Mouse (Mus musculus) forebrain, embryonic 11.5 days (tissue): ENCODE results near the gene Vegfc. TPM values are rescaled to one million over a fixed set of nuclear protein-coding genes. Genes with fewer than 3 reads are reported as not detected.

Experiments
- ATAC-seq: fragments of 200-750 bp; cut with Nextera tagmentation; replicated peaks from 2 replicates; pipeline ENCODE4 v1.8.0; 2017; ENCODE audit warnings: moderate TSS enrichment; ENCODE audit not compliant: low FRiP score
- DNase-seq: peaks from one replicate; pipeline ENCODE4 v3.0.0-alpha.2; 2017; ENCODE audit warnings: low spot score
- H3K27ac ChIP-seq: fragments of 300-500 bp; sonication (generic); 2 replicates; pipeline ENCODE4 v1.5.1; 2014; ENCODE audit warnings: low read depth, low read length
- H3K27me3 ChIP-seq: fragments of 300-500 bp; sonication (generic); 2 replicates; pipeline ENCODE4 v1.6.1; 2014; ENCODE audit warnings: mild to moderate bottlenecking, low read length, mixed read lengths; ENCODE audit not compliant: control insufficient read depth, insufficient read depth
- H3K36me3 ChIP-seq: fragments of 300-500 bp; sonication (generic); 2 replicates; pipeline ENCODE4 v1.6.1; 2014; ENCODE audit warnings: mild to moderate bottlenecking, low read length, moderate library complexity, mixed read lengths; ENCODE audit not compliant: control insufficient read depth, insufficient read depth
- H3K4me1 ChIP-seq: fragments of 300-500 bp; sonication (generic); replicated peaks from 2 replicates; pipeline ENCODE4 v1.6.1; 2014; ENCODE audit warnings: low read length, mixed read lengths; ENCODE audit not compliant: control insufficient read depth, insufficient read depth
- H3K4me2 ChIP-seq: fragments of 300-500 bp; sonication (generic); 2 replicates; pipeline ENCODE4 v1.6.1; 2014; ENCODE audit warnings: low read depth, mild to moderate bottlenecking, low read length, moderate library complexity, mixed read lengths; ENCODE audit not compliant: severe bottlenecking
- H3K4me3 ChIP-seq: fragments of 300-500 bp; sonication (generic); 2 replicates; pipeline ENCODE4 v1.5.1; 2014; ENCODE audit warnings: low read depth, low read length
- H3K9ac ChIP-seq: fragments of 300-500 bp; sonication (generic); 2 replicates; pipeline ENCODE4 v1.6.1; 2014; ENCODE audit warnings: low read length
- H3K9me3 ChIP-seq: fragments of 300-500 bp; sonication (generic); 2 replicates; pipeline ENCODE4 v1.6.1; 2016; ENCODE audit warnings: low read length, mixed read lengths; ENCODE audit not compliant: control insufficient read depth
- WGBS: fragments of 180-500 bp; shearing (Covaris S2); extraction: QIAGEN DNeasy Blood & Tissue Kit; methylation state at CpG from one replicate; pipeline ENCODE4 v1.1.7; 2014; 5-methylcytosine and 5-hydroxymethylcytosine counted together
- polyA plus RNA-seq: library from polyadenylated mRNA; unstranded; fragments of >200 nt; fragmentation: Nextera tagmentation; extraction: Ambion mirVana; gene quantifications from 2 replicates; pipeline ENCODE4 v1.2.1, GENCODE M21; 2014

The Vegfc gene
- polyA plus RNA-seq, 1 experiment from 2014 or later, result 9.0 TPM

DNA sequence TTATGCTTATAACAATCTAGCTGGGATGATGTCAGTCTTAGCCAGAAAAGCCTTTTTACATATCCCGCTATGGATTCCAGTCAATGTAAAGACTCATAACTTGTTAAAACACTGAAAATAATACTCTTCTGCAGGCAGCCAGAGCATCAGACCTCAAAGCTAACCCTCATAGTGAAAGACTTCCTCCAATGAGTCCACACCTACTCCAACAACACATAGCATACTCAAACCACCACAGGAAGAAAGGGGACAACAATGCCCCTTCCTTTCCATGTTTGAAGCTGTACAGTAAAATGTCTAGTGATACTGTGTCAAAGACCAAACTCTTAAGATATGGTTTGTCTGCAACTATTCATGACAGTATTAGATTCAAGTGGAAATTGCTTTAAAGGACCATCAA is 153.2 kb downstream of the Vegfc start:
- Histone ChIP-seq H3K4me2 (no peak overlapping the region), H3K9ac (no peak overlapping the region), H3K27ac (no peak overlapping the region), H3K27me3 (no peaks in the 10 kb centered on the region), H3K9me3 (no peaks in the 10 kb centered on the region), H3K4me1 (no peaks in the 10 kb centered on the region), H3K4me3 (no peak overlapping the region), H3K36me3 (no peaks in the 10 kb centered on the region)
- ATAC-seq (no peak), DNase-seq (no peak)
- WGBS, result 81% methylated on average over 1 of the region's 1 CpGs

DNA sequence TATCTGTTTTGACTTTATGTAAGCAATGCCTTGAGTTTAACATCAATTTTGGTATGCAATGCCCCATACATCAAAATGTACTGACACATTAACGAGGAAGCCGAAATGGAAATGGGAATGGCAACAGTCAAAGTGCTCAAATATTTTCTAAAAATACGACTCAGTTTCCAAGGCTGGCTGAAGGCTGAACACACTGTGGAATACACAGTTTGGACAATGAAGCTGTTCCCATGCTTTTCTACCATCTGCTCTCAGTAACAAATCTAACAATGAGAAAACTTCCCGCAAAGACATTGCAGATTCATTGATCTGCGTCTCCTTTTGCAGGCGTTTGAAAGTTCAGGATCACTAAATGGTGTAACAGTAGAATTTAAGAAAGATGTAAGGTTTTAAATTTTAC is 155.9 kb downstream of the Vegfc start:
- WGBS, result 91% methylated on average over 6 of the region's 6 CpGs
- Histone ChIP-seq H3K4me3 (no peak overlapping the region), H3K9ac (no peak overlapping the region)

More for the DNA sequence above, 155.9 kb downstream of the Vegfc start:
- Histone ChIP-seq H3K4me2 (no peak overlapping the region), H3K27ac (no peak overlapping the region), H3K27me3 (no peaks in the 10 kb centered on the region), H3K9me3 (no peaks in the 10 kb centered on the region), H3K36me3 (no peaks in the 10 kb centered on the region), H3K4me1 (no peaks in the 10 kb centered on the region)
- DNase-seq, result no peak
- no peak for ATAC-seq
